Mouse (Mus musculus) heart, embryonic 16.5 days (tissue): Measurements from ENCODE around the gene Atxn2l. TPM values are rescaled to one million over a fixed set of nuclear protein-coding genes. Genes with fewer than 3 reads are reported as not detected.

ENCODE experiments used
- ATAC-seq: fragments of 200-750 bp; cut with Nextera tagmentation; replicated peaks from 2 replicates; pipeline ENCODE4 v1.8.0; 2017; ENCODE audit warnings: moderate number of reproducible peaks; ENCODE audit not compliant: insufficient read depth, low FRiP score; ENCODE audit errors: extremely low read depth
- H3K27ac ChIP-seq: fragments of 300-500 bp; sonication (generic); 2 replicates; pipeline ENCODE4 v1.5.1; 2014; ENCODE audit warnings: mild to moderate bottlenecking, low read length, control low read depth, moderate library complexity
- H3K27me3 ChIP-seq: fragments of 300-500 bp; sonication (generic); 2 replicates; pipeline ENCODE4 v1.6.1; 2014; ENCODE audit warnings: low read length, mixed read lengths; ENCODE audit not compliant: control insufficient read depth, insufficient read depth
- H3K36me3 ChIP-seq: fragments of 300-500 bp; sonication (generic); 2 replicates; pipeline ENCODE4 v1.6.1; 2014; ENCODE audit not compliant: control insufficient read depth, insufficient read depth
- H3K4me1 ChIP-seq: fragments of 300-500 bp; sonication (generic); 2 replicates; pipeline ENCODE4 v1.6.1; 2014; ENCODE audit warnings: low read length, mixed read lengths; ENCODE audit not compliant: control insufficient read depth, insufficient read depth
- H3K4me2 ChIP-seq: fragments of 300-500 bp; sonication (generic); 2 replicates; pipeline ENCODE4 v1.6.1; 2014; ENCODE audit warnings: low read depth, mild to moderate bottlenecking, control low read depth, low read length
- H3K4me3 ChIP-seq: fragments of 300-500 bp; sonication (generic); 2 replicates; pipeline ENCODE4 v1.5.1; 2014; ENCODE audit warnings: mild to moderate bottlenecking, control low read depth, low read length
- H3K9ac ChIP-seq: fragments of 300-500 bp; sonication (generic); 2 replicates; pipeline ENCODE4 v1.6.1; 2014; ENCODE audit warnings: low read length, control low read depth
- H3K9me3 ChIP-seq: fragments of 300-500 bp; sonication (generic); replicated peaks from 2 replicates; pipeline ENCODE4 v1.6.1; 2016; ENCODE audit warnings: low read length; ENCODE audit not compliant: control insufficient read depth
- WGBS: fragments of 180-500 bp; shearing (Covaris S2); extraction: QIAGEN DNeasy Blood & Tissue Kit; methylation state at CpG from one replicate; pipeline ENCODE4 v1.1.7; 2014; 5-methylcytosine and 5-hydroxymethylcytosine counted together
- polyA plus RNA-seq: library from polyadenylated mRNA; unstranded; fragments of >200 nt; fragmentation: Nextera tagmentation; extraction: Ambion mirVana; gene quantifications from 2 replicates; pipeline ENCODE4 v1.2.1, GENCODE M21; 2015

The Atxn2l gene
- polyA plus RNA-seq, 1 experiment from 2014 or later, result 29.7 TPM

DNA sequence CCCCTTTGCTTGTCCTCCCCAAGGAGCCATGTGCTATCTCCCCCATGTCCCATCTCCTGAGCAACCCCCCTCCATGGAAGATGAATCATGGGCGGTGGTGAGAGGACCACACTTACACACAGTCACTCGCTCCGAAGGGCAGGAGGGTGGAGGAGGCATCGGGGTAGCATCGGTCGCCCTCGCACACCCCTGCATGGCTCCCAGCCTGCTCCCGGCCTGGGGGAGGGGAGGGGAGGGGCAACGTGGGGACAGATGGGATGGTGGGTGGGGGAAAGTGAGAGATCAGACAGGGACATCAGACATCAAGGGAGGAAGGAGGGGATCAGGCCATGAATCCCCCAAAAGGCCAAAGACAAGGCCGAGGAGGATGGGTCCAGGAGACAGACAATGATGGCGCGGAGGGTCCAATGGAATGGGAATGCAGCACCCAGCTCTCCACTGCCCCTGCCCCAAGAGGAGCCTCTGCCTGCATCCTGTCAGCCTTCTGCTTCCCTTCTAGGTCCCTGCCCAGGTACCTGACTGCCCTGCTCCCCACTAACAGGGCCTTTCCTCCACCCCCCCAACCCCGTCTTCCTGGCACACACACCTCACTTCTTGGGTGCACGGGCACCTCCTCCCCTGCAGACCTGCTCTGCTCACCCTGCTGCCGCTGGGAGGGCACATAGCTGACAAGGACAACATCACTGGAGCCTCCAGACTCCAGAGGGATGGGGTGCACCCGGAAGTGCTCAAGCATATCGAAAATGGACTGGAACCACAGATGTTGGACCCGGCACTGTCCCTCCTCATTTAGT, 35.2 kb downstream of the Atxn2l start:
- H3K4me3 ChIP-seq, result no peak overlapping the region
- peaks cover 55% of the 10 kb centered on the region for H3K36me3 ChIP-seq
- no peaks in the 10 kb centered on the region for H3K9me3 ChIP-seq
- no peak for ATAC-seq
- H3K4me2 ChIP-seq, result no peak overlapping the region
- 89% methylated on average over 18 of the region's 18 CpGs for WGBS
- no peaks in the 10 kb centered on the region for H3K27me3 ChIP-seq
- H3K9ac ChIP-seq, result no peak overlapping the region
- peaks cover 26% of the 10 kb centered on the region for H3K4me1 ChIP-seq
- H3K27ac ChIP-seq, result no peak overlapping the region

DNA sequence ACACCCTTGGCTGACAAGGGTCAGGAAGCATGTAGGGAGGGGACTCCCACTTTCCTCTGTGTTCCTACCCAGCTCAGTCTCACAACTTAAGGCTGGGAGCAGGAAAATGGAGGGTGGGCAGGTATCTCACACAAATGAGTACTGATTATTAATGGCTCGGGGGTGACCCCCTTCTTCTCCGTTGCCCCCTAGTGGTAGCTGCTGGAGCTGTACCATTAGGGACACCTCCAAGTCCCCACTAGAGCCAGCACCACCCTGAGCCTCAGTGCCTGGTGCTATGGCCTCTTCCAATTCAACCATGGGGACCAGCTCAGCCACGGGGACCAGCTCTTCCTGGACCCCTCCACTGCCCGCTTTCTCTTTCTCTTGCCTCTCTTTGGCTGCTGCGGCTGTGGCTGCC, 36.0 kb downstream of the Atxn2l start:
- ATAC-seq, result no peak
- WGBS, result 62% methylated on average over 5 of the region's 5 CpGs

DNA sequence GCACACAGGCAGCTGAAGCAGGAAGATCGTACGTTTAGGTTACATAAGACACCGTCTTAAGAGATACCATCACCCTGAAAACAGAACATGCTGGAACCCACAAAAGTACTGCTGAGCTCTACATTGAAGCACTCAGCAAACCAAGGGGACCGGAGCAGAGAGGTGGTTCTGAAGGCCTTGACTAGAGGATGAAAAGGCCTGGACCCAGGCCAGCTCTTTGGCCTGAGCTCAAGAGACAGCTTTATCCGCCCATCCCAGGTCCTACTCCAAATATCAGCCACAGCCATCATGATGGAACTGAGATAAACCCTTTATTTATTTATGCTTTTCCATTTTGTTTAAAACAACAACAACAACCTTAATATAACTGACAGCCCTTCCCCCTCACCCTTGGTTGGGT, 36.5 kb downstream of the Atxn2l start:
- no peak for ATAC-seq
- no peak overlapping the region for H3K4me2 ChIP-seq
- H3K4me3 ChIP-seq, result no peak overlapping the region
- peak overlapping the region; percentile 19; the same call in 1 of the 2 replicates for H3K27ac ChIP-seq
- no peaks in the 10 kb centered on the region for H3K9me3 ChIP-seq
- 76% methylated on average over 5 of the region's 5 CpGs for WGBS
- H3K9ac ChIP-seq, result no peak overlapping the region
- peaks cover 26% of the 10 kb centered on the region for H3K4me1 ChIP-seq
- peaks cover 48% of the 10 kb centered on the region for H3K36me3 ChIP-seq
- H3K27me3 ChIP-seq, result no peaks in the 10 kb centered on the region

More for the DNA sequence above, 36.0 kb downstream of the Atxn2l start:
- H3K4me1 ChIP-seq, result peaks cover 26% of the 10 kb centered on the region
- H3K27ac ChIP-seq, result no peak overlapping the region
- no peak overlapping the region for H3K4me3 ChIP-seq
- no peaks in the 10 kb centered on the region for H3K9me3 ChIP-seq
- H3K36me3 ChIP-seq, result peaks cover 53% of the 10 kb centered on the region
- no peaks in the 10 kb centered on the region for H3K27me3 ChIP-seq
- no peak overlapping the region for H3K4me2 ChIP-seq
- H3K9ac ChIP-seq, result no peak overlapping the region

DNA sequence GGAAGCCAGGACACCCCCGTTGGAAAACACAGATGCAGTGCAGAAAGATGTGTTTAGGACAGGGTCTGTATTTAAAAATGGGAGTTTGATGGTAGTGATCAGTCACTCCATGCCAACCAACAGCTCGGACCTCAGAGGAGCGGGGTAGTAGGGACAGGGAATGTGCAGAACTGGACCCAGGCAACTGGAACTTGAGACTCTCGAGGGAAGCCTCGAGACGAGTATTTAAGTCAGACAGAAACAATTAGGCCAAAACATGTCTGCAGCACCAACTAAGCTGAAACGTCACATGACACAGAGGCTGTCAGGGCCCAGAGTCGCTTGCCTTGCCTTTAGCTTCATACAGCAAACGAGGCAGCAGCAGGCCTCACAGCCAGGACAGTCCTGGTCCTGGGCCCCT, 37.1 kb downstream of the Atxn2l start:
- Histone ChIP-seq H3K4me3 (no peak overlapping the region), H3K27ac (peak overlapping the region; percentile 57), H3K27me3 (no peaks in the 10 kb centered on the region), H3K4me2 (no peak overlapping the region), H3K36me3 (peaks cover 42% of the 10 kb centered on the region), H3K9me3 (no peaks in the 10 kb centered on the region), H3K9ac (peak overlapping the region; percentile 21; the same call in 1 of the 2 replicates), H3K4me1 (peaks cover 26% of the 10 kb centered on the region)
- ATAC-seq, result no peak
- 50% methylated on average over 9 of the region's 9 CpGs for WGBS

DNA sequence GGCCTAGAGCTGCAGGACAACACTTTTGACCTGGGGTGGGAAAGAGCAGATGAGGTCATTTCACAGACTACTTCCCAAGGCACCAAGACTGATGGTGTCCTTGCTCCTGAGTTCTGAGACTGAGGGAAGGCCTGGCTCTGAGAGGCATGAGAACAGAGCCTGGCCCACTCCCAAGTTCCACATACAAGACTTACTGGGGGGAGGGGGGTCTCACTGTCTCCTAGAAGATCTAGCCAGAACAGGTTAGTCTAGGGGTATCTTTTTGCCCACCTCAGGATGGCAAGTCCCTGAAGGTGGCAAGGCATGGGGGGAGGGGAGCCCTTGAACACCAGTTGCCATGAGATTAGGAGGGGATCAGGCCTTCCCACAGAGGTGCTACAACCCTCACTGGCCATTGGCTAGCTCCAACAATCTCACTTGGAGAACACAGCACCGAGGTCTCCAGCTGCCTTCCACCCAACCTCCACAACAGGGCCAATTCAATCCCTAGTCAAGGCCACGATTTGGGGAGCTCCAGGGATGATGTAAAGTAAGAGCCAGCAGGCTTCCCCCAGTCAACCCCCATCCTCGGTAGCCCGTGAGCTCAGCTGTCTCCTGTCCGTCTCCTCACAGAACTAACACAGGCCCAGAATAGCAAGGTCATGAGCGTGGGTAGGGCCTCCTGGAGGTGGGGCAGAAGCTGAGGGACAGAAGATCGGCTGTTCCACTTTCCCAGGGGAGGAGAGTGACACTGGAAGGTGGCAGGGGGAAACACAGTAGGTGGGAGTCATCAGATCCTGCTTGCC, 37.8 kb downstream of the Atxn2l start:
- peak; percentile 69 for ATAC-seq
- 23% methylated on average over 7 of the region's 7 CpGs for WGBS
- Histone ChIP-seq H3K4me3 (no peak overlapping the region), H3K36me3 (peaks cover 37% of the 10 kb centered on the region), H3K27me3 (no peaks in the 10 kb centered on the region), H3K4me2 (peak overlapping the region; percentile 21; the same call in 1 of the 2 replicates), H3K27ac (peak overlapping the region; percentile 84), H3K9me3 (no peaks in the 10 kb centered on the region), H3K9ac (peak overlapping the region; percentile 42), H3K4me1 (peaks cover 26% of the 10 kb centered on the region)

DNA sequence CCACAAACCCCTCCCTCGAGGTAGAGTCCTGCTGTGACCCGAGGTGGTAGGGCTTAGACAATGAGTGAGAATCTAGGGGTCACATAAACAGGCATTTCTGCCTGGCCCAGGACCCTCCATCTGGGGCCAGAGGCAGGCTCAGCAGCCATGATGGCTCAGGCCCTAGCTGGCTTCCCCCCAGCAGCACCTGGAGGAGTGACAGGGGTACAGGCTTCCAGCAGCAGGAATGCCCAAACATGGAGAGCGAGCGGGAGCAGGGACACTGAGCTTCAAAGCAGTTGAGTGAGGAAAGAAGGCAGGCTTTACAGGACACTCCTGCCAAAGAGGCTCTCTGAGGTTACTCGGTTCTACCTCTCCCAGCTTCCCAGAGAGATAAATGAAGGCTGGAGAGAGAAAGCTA, 38.4 kb downstream of the Atxn2l start:
- peaks cover 26% of the 10 kb centered on the region for H3K4me1 ChIP-seq
- H3K4me2 ChIP-seq, result no peak overlapping the region
- no peak overlapping the region for H3K4me3 ChIP-seq
- H3K9ac ChIP-seq, result peak overlapping the region; percentile 42
- no peaks in the 10 kb centered on the region for H3K9me3 ChIP-seq
- no peaks in the 10 kb centered on the region for H3K27me3 ChIP-seq
- peaks cover 33% of the 10 kb centered on the region for H3K36me3 ChIP-seq
- 29% methylated on average over 5 of the region's 5 CpGs for WGBS
- 0 out of 2 replicates have a peak, but pooled peaks have one; percentile 12 for ATAC-seq
- H3K27ac ChIP-seq, result peak overlapping the region; percentile 84

DNA sequence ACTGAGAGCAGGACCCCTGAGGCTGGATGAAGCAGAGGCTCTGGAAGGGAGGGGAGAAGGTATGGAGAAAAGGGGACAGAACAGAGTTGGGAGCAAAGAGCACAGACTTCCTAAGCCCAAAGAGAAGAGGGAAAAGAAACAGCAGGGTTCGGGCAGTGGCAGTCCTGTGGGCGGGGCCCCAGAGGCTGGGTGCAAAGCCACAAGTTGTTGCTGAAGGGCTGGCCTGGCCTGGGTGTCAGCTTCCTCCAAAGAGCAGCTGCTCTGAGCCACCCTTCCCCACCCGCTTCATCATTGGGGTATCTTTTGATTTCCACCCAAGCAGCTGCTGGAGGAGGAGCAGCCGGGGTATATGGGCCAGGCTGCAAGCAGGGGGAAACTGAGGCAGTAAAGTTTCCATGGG, 39.1 kb downstream of the Atxn2l start:
- Histone ChIP-seq H3K4me3 (no peak overlapping the region), H3K27ac (no peak overlapping the region), H3K4me1 (peaks cover 26% of the 10 kb centered on the region), H3K9ac (no peak overlapping the region), H3K27me3 (no peaks in the 10 kb centered on the region), H3K9me3 (no peaks in the 10 kb centered on the region), H3K4me2 (no peak overlapping the region), H3K36me3 (peaks cover 27% of the 10 kb centered on the region)
- WGBS, result 70% methylated on average over 4 of the region's 4 CpGs
- no peak for ATAC-seq

DNA sequence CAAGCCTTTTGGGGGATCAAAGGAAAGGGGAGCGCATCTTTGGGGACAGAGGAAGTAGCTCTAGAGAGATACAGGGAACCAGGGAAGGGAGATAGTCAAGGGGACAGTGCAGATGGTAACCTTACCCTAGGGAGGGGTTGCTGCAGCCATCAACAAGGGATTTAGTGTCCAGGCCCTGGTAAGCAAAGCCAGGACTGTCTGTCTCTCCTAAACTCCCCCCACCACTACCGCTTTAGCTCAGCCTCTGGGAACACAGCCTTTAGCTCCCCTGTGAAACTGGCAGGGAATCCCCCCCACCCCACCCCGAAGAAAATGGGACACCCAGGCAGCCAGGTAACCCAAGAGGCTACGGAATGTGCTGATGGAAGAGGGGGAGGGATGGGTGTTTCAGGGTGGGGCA, 39.7 kb downstream of the Atxn2l start:
- no peak overlapping the region for H3K4me2 ChIP-seq
- H3K9me3 ChIP-seq, result no peaks in the 10 kb centered on the region
- H3K36me3 ChIP-seq, result peaks cover 21% of the 10 kb centered on the region
- WGBS, result 61% methylated on average over 4 of the region's 4 CpGs
- H3K27me3 ChIP-seq, result no peaks in the 10 kb centered on the region
- peaks cover 28% of the 10 kb centered on the region for H3K4me1 ChIP-seq
- no peak overlapping the region for H3K4me3 ChIP-seq
- no peak overlapping the region for H3K9ac ChIP-seq
- H3K27ac ChIP-seq, result no peak overlapping the region
- no peak for ATAC-seq

DNA sequence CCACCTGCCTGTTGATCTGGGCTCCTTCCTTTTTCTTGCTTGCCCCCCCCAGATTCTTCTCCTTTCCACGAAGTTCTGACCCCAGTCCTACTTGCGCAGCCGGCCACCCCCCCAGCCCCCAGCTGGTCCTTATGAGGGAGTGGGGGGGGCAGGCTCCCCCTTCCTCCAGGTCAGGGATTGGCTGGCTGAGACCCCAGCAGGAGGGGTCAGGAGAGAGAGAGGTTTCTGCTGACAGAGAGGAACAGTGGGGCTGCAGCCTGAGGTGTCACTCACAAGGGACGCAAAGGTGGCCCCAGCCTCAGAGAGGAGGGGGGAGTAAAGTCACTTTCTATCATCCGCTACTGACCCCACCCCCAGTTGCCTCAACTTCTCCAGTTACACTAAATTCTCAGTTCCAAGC, 40.2 kb downstream of the Atxn2l start, which contains the start of gene Atp2a1:
Gene Atp2a1 (minus strand): TSS at position 105 of the 400 bp plus-strand sequence.
- H3K9me3 ChIP-seq, result no peaks in the 10 kb centered on the region
- no peak within 1 kb of the TSS for H3K27ac ChIP-seq
- H3K4me3 ChIP-seq, result no peak within 1 kb of the TSS
- 53% methylated on average over 5 of the region's 5 CpGs for WGBS
- peaks cover 32% of the 10 kb centered on the region for H3K4me1 ChIP-seq
- no peak within 1 kb of the TSS for H3K9ac ChIP-seq
- peaks cover 16% of the 10 kb centered on the region for H3K36me3 ChIP-seq
- H3K4me2 ChIP-seq, result no peak within 1 kb of the TSS
- no peaks in the 10 kb centered on the region for H3K27me3 ChIP-seq
- ATAC-seq, result no peak
